Mouse (Mus musculus) embryonic facial prominence, embryonic 15.5 days (tissue): ENCODE results near the gene Rfx3. TPM values are rescaled to one million over a fixed set of nuclear protein-coding genes. Genes with fewer than 3 reads are reported as not detected.

Experiments
- ATAC-seq: fragments of 200-750 bp; cut with Nextera tagmentation; 2 replicates; pipeline ENCODE4 v1.8.0; 2017; ENCODE audit warnings: low read depth, moderate TSS enrichment; ENCODE audit not compliant: insufficient number of reproducible peaks, low FRiP score, low TSS enrichment
- H3K27ac ChIP-seq: fragments of 300-500 bp; sonication (generic); replicated peaks from 2 replicates; pipeline ENCODE4 v1.5.1; 2015; ENCODE audit warnings: mild to moderate bottlenecking, inconsistent platforms
- H3K27me3 ChIP-seq: fragments of 300-500 bp; sonication (generic); 2 replicates; pipeline ENCODE4 v1.6.1; 2015; ENCODE audit warnings: inconsistent platforms
- H3K36me3 ChIP-seq: fragments of 300-500 bp; sonication (generic); 2 replicates; pipeline ENCODE4 v1.6.1; 2015; ENCODE audit warnings: mild to moderate bottlenecking, inconsistent platforms
- H3K4me1 ChIP-seq: fragments of 300-500 bp; sonication (generic); 2 replicates; pipeline ENCODE4 v1.6.1; 2015; ENCODE audit warnings: inconsistent platforms
- H3K4me2 ChIP-seq: fragments of 300-500 bp; sonication (generic); replicated peaks from 2 replicates; pipeline ENCODE4 v1.6.1; 2015; ENCODE audit warnings: mild to moderate bottlenecking, inconsistent platforms
- H3K4me3 ChIP-seq: fragments of 300-500 bp; sonication (generic); replicated peaks from 2 replicates; pipeline ENCODE4 v1.5.1; 2015; ENCODE audit warnings: mild to moderate bottlenecking, inconsistent platforms
- H3K9ac ChIP-seq: fragments of 300-500 bp; sonication (generic); 2 replicates; pipeline ENCODE4 v1.6.1; 2015; ENCODE audit warnings: inconsistent platforms
- H3K9me3 ChIP-seq: fragments of 300-500 bp; sonication (generic); replicated peaks from 2 replicates; pipeline ENCODE4 v1.6.1; 2016; ENCODE audit warnings: inconsistent platforms
- WGBS: fragments of 180-500 bp; shearing (Covaris S2); methylation state at CpG from one replicate; pipeline ENCODE4 v1.1.7; 2015; 5-methylcytosine and 5-hydroxymethylcytosine counted together
- polyA plus RNA-seq: library from polyadenylated mRNA; unstranded; fragments of >200 nt; fragmentation: Nextera tagmentation; extraction: Ambion mirVana; gene quantifications from 2 replicates; pipeline ENCODE4 v1.2.1, GENCODE M21; 2015

Gene Rfx3
- polyA plus RNA-seq, 1 experiment from 2014 or later: 16.2 TPM

DNA sequence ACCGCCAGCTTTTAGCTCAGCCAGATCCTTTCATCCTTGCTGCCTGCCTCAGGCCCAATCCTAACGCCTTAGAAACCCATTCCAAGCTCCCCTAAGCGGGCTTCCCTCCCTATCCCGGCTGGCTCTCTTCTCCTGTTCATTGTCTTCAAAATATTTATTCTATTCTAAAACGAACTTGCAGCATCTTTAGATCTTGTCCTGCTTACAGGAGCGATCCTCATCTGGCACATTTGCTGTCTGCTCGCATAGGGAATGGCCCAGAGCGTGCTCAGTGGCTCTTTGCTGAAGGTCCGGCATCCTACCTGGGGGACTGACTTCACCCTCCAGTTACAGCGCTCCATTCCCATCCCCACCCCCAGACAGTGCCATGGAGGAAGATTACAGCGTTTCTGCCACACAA, 292.0 kb downstream of the Rfx3 start:
- no peak overlapping the region for H3K9ac ChIP-seq
- no peak overlapping the region for H3K4me2 ChIP-seq
- no peaks in the 10 kb centered on the region for H3K27me3 ChIP-seq
- ATAC-seq: no peak
- H3K27ac ChIP-seq: no peak overlapping the region
- H3K4me3 ChIP-seq: no peak overlapping the region
- WGBS: 76% methylated on average over 11 of the region's 11 CpGs
- H3K36me3 ChIP-seq: no peaks in the 10 kb centered on the region
- H3K9me3 ChIP-seq: no peaks in the 10 kb centered on the region
- no peaks in the 10 kb centered on the region for H3K4me1 ChIP-seq

- Histone ChIP-seq H3K4me1 (no peaks in the 10 kb centered on the region), H3K4me2 (no peak overlapping the region), H3K9ac (no peak overlapping the region), H3K27ac (no peak overlapping the region), H3K9me3 (no peaks in the 10 kb centered on the region), H3K27me3 (no peaks in the 10 kb centered on the region), H3K36me3 (no peaks in the 10 kb centered on the region), H3K4me3 (no peak overlapping the region)
- no peak for ATAC-seq
These were observed 294.7 kb downstream of the Rfx3 start for GRCm38 (mm10) chr19:27716274-27716673.
